Mouse (Mus musculus): ENCODE data around the gene Traf1. TPM values are rescaled to one million over a fixed set of nuclear protein-coding genes. Genes with fewer than 3 reads are reported as not detected.

Gene Traf1
- polyA plus RNA-seq, 1 experiment from 2014 or later = not detected

DNA sequence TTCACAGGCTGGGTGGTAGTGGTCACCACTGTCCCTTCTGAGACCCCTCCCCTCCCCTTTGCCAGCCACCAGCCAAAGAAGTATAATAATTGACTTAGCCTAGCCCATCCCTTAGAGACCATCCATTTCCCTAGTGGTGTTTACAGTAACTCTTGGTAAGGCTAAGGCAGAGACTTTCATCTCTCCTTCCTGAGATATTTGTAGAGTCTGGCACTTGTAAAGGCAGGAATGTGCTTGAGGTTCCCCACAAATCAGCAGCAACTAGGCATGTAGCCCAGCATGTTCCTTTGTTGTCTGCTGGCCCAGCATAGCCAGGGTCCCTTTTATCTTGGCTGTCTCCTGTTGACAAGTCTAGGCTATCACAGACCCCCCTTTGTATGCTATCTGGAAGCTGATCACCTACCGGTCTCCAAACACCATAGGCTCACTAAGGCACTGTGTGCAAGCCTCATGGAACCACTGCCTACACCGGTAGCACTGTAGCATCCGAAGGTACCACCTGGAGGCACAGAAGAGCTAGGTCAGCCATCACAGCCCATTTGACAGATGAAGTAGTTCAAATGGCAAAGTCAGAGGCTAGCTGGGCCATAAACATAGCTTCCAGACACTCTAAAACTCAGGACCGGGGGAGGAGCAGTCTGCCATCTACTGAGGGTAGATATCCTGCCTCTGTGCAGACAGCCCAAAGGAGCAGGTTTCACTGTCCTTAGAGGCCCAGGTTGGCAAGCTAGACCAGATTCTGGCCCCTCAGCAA is 57.7 kb downstream of the Traf1 start:
- Histone ChIP-seq H3K27me3 (ENCODE audit: control insufficient read depth, insufficient read depth, low read length) (no peaks in the 10 kb centered on the region), H3K4me2 (ENCODE audit: low read depth) (no peak overlapping the region), H3K9me3 (ENCODE audit: control insufficient read depth, low read length) (no peaks in the 10 kb centered on the region), H3K36me3 (ENCODE audit: control insufficient read depth, insufficient read depth, low read length) (no peaks in the 10 kb centered on the region), H3K4me1 (ENCODE audit: control insufficient read depth, insufficient read depth, low read length) (no peaks in the 10 kb centered on the region), H3K9ac (ENCODE audit: low read length) (no peak overlapping the region), H3K4me3 (ENCODE audit: low read depth, low read length) (no peak overlapping the region), H3K27ac (ENCODE audit: low read depth, low read length) (no peak overlapping the region)
- no peak for DNase-seq (ENCODE audit: low spot score)
- WGBS = 67% methylated on average over 4 of the region's 4 CpGs
- ATAC-seq (ENCODE audit: insufficient read depth, low FRiP score, low TSS enrichment) = no peak

DNA sequence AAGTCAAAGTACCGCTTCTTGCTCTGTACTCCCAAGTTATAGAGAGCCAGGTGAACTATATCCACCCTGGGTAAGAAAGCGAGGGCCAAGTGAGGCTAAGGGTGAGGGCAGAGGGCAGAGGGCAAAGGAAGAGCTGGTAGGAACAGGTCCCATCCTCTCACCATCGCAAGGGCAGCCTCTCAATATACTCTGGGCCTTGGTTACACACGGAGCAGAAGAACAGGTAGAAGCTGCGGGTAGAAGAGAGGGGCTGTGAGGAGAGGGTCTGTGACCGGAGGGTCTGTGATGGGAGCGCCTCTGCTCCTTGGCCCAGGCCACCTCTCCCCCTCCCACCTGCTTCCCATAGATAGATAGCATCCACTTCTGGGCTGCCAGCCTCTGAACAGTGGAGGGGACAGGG is 58.4 kb downstream of the Traf1 start:
- Histone ChIP-seq H3K27ac (ENCODE audit: low read depth, low read length) (no peak overlapping the region), H3K4me3 (ENCODE audit: low read depth, low read length) (no peak overlapping the region), H3K4me2 (ENCODE audit: low read depth) (no peak overlapping the region), H3K4me1 (ENCODE audit: control insufficient read depth, insufficient read depth, low read length) (no peaks in the 10 kb centered on the region), H3K27me3 (ENCODE audit: control insufficient read depth, insufficient read depth, low read length) (no peaks in the 10 kb centered on the region), H3K9ac (ENCODE audit: low read length) (no peak overlapping the region), H3K36me3 (ENCODE audit: control insufficient read depth, insufficient read depth, low read length) (no peaks in the 10 kb centered on the region), H3K9me3 (ENCODE audit: control insufficient read depth, low read length) (no peaks in the 10 kb centered on the region)
- ATAC-seq (ENCODE audit: insufficient read depth, low FRiP score, low TSS enrichment) = no peak
- no peak for DNase-seq (ENCODE audit: low spot score)
- WGBS = 85% methylated on average over 7 of the region's 7 CpGs

DNA sequence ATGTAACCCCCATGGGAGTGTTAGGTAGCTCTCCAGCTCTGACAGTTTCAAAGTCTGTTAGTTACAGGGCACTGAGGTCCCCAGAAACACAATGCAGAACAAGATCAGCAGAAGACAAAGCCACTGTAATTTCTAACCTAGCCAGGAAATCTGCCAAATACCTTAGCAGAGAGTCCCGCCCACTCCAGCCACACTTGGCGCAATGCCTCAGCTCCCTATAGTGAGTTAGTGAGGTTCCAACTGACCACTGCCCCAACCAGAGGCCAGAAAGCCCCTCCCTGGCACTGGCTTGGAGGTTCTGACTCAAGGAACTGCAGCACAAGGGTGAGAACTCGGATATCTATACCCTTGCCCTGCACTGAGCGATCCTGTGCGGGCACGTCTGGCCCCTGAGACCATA is 58.8 kb downstream of the Traf1 start:
- DNase-seq (ENCODE audit: low spot score) (no peak), ATAC-seq (ENCODE audit: insufficient read depth, low FRiP score, low TSS enrichment) (no peak)
- H3K9ac ChIP-seq (ENCODE audit: low read length) = no peak overlapping the region
- H3K9me3 ChIP-seq (ENCODE audit: control insufficient read depth, low read length) = no peaks in the 10 kb centered on the region
- WGBS = 90% methylated on average over 6 of the region's 6 CpGs
- no peaks in the 10 kb centered on the region for H3K27me3 ChIP-seq (ENCODE audit: control insufficient read depth, insufficient read depth, low read length)
- H3K36me3 ChIP-seq (ENCODE audit: control insufficient read depth, insufficient read depth, low read length) = no peaks in the 10 kb centered on the region
- H3K27ac ChIP-seq (ENCODE audit: low read depth, low read length) = no peak overlapping the region
- no peak overlapping the region for H3K4me2 ChIP-seq (ENCODE audit: low read depth)
- no peaks in the 10 kb centered on the region for H3K4me1 ChIP-seq (ENCODE audit: control insufficient read depth, insufficient read depth, low read length)
- H3K4me3 ChIP-seq (ENCODE audit: low read depth, low read length) = no peak overlapping the region

DNA sequence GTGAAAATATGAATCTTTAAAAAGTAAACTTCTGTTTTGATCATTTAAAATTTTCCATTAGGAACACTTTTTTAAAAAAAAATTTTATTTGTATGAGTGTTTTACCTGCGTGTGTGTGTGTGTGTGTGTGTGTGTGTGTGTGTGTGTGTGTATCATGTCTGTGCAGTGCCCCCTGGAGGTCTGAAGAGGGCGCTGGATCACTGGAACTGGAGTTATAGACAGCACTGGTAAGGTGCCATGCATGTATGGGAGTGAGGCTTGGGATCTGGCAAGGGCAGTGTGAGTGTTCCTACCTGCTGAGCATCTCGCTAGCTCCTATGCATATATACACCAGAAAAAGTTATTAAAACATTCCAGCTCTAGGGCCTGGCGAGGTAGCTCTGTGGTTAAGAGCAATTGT is 59.8 kb downstream of the Traf1 start:
- no peak for ATAC-seq (ENCODE audit: insufficient read depth, low FRiP score, low TSS enrichment)
- Histone ChIP-seq H3K36me3 (ENCODE audit: control insufficient read depth, insufficient read depth, low read length) (no peaks in the 10 kb centered on the region), H3K4me2 (ENCODE audit: low read depth) (no peak overlapping the region), H3K27ac (ENCODE audit: low read depth, low read length) (no peak overlapping the region), H3K9ac (ENCODE audit: low read length) (no peak overlapping the region), H3K9me3 (ENCODE audit: control insufficient read depth, low read length) (no peaks in the 10 kb centered on the region), H3K27me3 (ENCODE audit: control insufficient read depth, insufficient read depth, low read length) (no peaks in the 10 kb centered on the region), H3K4me3 (ENCODE audit: low read depth, low read length) (no peak overlapping the region), H3K4me1 (ENCODE audit: control insufficient read depth, insufficient read depth, low read length) (no peaks in the 10 kb centered on the region)
- no peak for DNase-seq (ENCODE audit: low spot score)
- WGBS = 74% methylated on average over 4 of the region's 4 CpGs

GRCm38 (mm10) chr2:34900412-34900811 is 61.2 kb downstream of the Traf1 start:
- H3K4me1 ChIP-seq (ENCODE audit: control insufficient read depth, insufficient read depth, low read length) = no peaks in the 10 kb centered on the region
- ATAC-seq (ENCODE audit: insufficient read depth, low FRiP score, low TSS enrichment) = no peak
- H3K27ac ChIP-seq (ENCODE audit: low read depth, low read length) = no peak overlapping the region
- no peak overlapping the region for H3K9ac ChIP-seq (ENCODE audit: low read length)
- H3K36me3 ChIP-seq (ENCODE audit: control insufficient read depth, insufficient read depth, low read length) = no peaks in the 10 kb centered on the region
- no peak for DNase-seq (ENCODE audit: low spot score)
- no peak overlapping the region for H3K4me2 ChIP-seq (ENCODE audit: low read depth)
- no peak overlapping the region for H3K4me3 ChIP-seq (ENCODE audit: low read depth, low read length)
- H3K9me3 ChIP-seq (ENCODE audit: control insufficient read depth, low read length) = no peaks in the 10 kb centered on the region
- H3K27me3 ChIP-seq (ENCODE audit: control insufficient read depth, insufficient read depth, low read length) = no peaks in the 10 kb centered on the region
- 100% methylated on average over 1 of the region's 1 CpGs for WGBS

DNA sequence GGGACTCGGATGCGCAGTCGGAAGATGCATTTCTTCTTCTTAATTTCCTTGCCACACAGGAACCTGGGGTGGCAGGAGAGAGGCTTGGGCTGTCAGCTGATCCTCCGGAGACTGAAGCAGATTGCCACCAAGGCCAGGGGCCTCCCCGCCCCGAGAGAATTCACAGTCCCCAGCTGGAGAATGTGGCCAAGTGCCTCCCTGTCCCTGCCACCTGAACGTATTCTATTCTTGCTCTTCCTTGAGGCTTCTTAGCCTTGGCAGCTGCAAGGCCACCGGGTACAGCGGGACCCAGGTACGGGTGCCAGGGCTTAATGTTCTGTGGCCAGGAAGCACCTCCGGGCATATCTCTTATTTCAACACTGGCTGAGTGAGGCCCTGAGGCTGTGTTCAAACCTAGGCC is 61.9 kb downstream of the Traf1 start:
- H3K4me3 ChIP-seq (ENCODE audit: low read depth, low read length) = no peak overlapping the region
- H3K4me2 ChIP-seq (ENCODE audit: low read depth) = no peak overlapping the region
- ATAC-seq (ENCODE audit: insufficient read depth, low FRiP score, low TSS enrichment) = no peak
- no peak for DNase-seq (ENCODE audit: low spot score)
- no peaks in the 10 kb centered on the region for H3K27me3 ChIP-seq (ENCODE audit: control insufficient read depth, insufficient read depth, low read length)
- no peaks in the 10 kb centered on the region for H3K9me3 ChIP-seq (ENCODE audit: control insufficient read depth, low read length)
- no peaks in the 10 kb centered on the region for H3K36me3 ChIP-seq (ENCODE audit: control insufficient read depth, insufficient read depth, low read length)
- no peaks in the 10 kb centered on the region for H3K4me1 ChIP-seq (ENCODE audit: control insufficient read depth, insufficient read depth, low read length)
- H3K27ac ChIP-seq (ENCODE audit: low read depth, low read length) = no peak overlapping the region
- no peak overlapping the region for H3K9ac ChIP-seq (ENCODE audit: low read length)
- 83% methylated on average over 11 of the region's 11 CpGs for WGBS

DNA sequence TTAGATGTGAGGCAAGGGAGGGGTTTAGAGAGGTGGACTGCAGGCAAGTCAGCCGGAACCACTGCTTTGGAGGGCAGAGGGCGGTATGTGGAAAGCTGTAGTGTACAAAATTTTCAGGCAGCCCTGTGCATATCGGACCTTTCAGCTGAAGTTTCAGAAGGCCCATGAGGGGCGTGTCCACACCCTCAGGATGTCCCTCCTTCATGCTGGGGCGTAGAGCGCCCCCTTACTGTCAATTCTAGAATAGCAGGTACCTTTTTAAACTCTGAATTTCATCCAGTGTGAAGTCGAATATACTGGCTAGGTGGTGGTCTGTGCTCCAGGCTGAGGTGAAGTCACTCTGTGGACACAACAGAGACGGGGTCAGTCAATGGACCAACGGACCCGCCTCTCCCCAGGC is 63.8 kb downstream of the Traf1 start:
- Histone ChIP-seq H3K9me3 (ENCODE audit: control insufficient read depth, low read length) (no peaks in the 10 kb centered on the region), H3K36me3 (ENCODE audit: control insufficient read depth, insufficient read depth, low read length) (no peaks in the 10 kb centered on the region), H3K4me2 (ENCODE audit: low read depth) (no peak overlapping the region), H3K4me1 (ENCODE audit: control insufficient read depth, insufficient read depth, low read length) (no peaks in the 10 kb centered on the region), H3K27ac (ENCODE audit: low read depth, low read length) (no peak overlapping the region), H3K27me3 (ENCODE audit: control insufficient read depth, insufficient read depth, low read length) (no peaks in the 10 kb centered on the region), H3K4me3 (ENCODE audit: low read depth, low read length) (no peak overlapping the region), H3K9ac (ENCODE audit: low read length) (no peak overlapping the region)
- 24% methylated on average over 10 of the region's 10 CpGs for WGBS
- DNase-seq (ENCODE audit: low spot score) = peak; percentile 17
- ATAC-seq (ENCODE audit: insufficient read depth, low FRiP score, low TSS enrichment) = no peak

DNA sequence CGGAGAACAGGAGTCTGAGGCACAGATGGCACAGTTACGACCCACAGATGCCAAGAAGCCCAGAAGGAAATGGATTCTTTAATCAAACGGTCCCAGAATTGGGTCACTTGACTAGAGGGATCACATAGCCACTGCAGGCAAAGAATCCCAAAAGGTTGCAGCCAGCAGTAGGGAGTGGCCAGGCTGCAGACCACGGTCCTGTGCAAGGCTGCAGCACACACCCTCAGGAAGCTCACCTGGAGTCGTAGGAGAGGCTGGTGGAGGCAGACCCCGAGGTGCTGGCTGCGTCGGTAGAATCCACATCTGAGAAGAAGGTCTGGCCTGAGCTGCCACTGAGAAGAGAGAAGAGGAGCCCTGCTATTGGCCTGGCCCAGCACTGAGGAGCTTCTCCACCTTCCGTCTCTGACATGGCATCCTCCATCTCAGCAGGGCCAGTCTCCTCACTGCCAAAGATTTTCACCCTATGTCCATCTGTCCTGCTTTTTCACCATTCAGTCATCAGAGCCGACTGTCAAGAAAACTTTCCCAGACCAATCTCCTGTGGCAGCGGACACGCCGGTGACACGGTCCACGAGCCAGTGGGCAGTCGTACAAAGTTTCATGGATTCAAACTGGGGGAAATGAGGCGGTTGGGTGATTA is 64.6 kb downstream of the Traf1 start:
- ATAC-seq (ENCODE audit: insufficient read depth, low FRiP score, low TSS enrichment) = no peak
- Histone ChIP-seq H3K9ac (ENCODE audit: low read length) (no peak overlapping the region), H3K9me3 (ENCODE audit: control insufficient read depth, low read length) (no peaks in the 10 kb centered on the region), H3K4me2 (ENCODE audit: low read depth) (no peak overlapping the region), H3K27ac (ENCODE audit: low read depth, low read length) (no peak overlapping the region), H3K36me3 (ENCODE audit: control insufficient read depth, insufficient read depth, low read length) (no peaks in the 10 kb centered on the region), H3K4me1 (ENCODE audit: control insufficient read depth, insufficient read depth, low read length) (no peaks in the 10 kb centered on the region), H3K4me3 (ENCODE audit: low read depth, low read length) (no peak overlapping the region), H3K27me3 (ENCODE audit: control insufficient read depth, insufficient read depth, low read length) (no peaks in the 10 kb centered on the region)
- no peak for DNase-seq (ENCODE audit: low spot score)
- 84% methylated on average over 17 of the region's 17 CpGs for WGBS

- Histone ChIP-seq H3K36me3 (ENCODE audit: control insufficient read depth, insufficient read depth, low read length) (no peaks in the 10 kb centered on the region), H3K27ac (ENCODE audit: low read depth, low read length) (no peak overlapping the region), H3K27me3 (ENCODE audit: control insufficient read depth, insufficient read depth, low read length) (no peaks in the 10 kb centered on the region), H3K4me1 (ENCODE audit: control insufficient read depth, insufficient read depth, low read length) (no peaks in the 10 kb centered on the region), H3K4me2 (ENCODE audit: low read depth) (no peak overlapping the region), H3K4me3 (ENCODE audit: low read depth, low read length) (no peak overlapping the region), H3K9ac (ENCODE audit: low read length) (no peak overlapping the region), H3K9me3 (ENCODE audit: control insufficient read depth, low read length) (no peaks in the 10 kb centered on the region)
- ATAC-seq (ENCODE audit: insufficient read depth, low FRiP score, low TSS enrichment) (no peak), DNase-seq (ENCODE audit: low spot score) (no peak)
- 76% methylated on average over 19 of the region's 19 CpGs for whole genome bisulfite sequencing
Measured at GRCm38 (mm10) chr2:34895503-34896113, 66.0 kb downstream of the Traf1 start.
